Mouse (Mus musculus) MEL (cell line): Measurements from ENCODE around the gene Cyp2d22. TPM values are rescaled to one million over a fixed set of nuclear protein-coding genes. Genes with fewer than 3 reads are reported as not detected.
A peak's percentile ranks its signal among the peaks of the same experiment; 100 is the strongest.

Experiments used
- DNase-seq: peaks from one replicate; pipeline ENCODE4 v3.0.0; 2011; ENCODE audit warnings: low read depth, low spot score
- H3K27ac ChIP-seq: 2 replicates; pipeline ENCODE4 v1.5.1; 2012; ENCODE audit warnings: low read depth, mild to moderate bottlenecking, control low read depth, low read length, moderate library complexity; ENCODE audit not compliant: control insufficient read depth
- H3K27me3 ChIP-seq, 2 experiments: fragments of 150-350 bp in 1 of 2; sonication (generic) in 1 of 2; 2 replicates each; pipeline ENCODE4 v1.6.1; 2012; ENCODE audit warnings: low read length in 2 of 2, mild to moderate bottlenecking in 2 of 2, improper control_type of control experiment in 1 of 2, moderate library complexity in 1 of 2; ENCODE audit not compliant: insufficient read depth in 2 of 2, control insufficient read depth in 1 of 2
- H3K36me3 ChIP-seq, 2 experiments: 2 replicates each; pipeline ENCODE4 v1.6.1; 2012 to 2014; ENCODE audit warnings: low read length in 2 of 2, improper control_type of control experiment in 1 of 2, inconsistent platforms in 1 of 2, mild to moderate bottlenecking in 1 of 2; ENCODE audit not compliant: insufficient read depth in 2 of 2, control insufficient read depth in 1 of 2
- H3K4me1 ChIP-seq, 2 experiments: fragments of 150-350 bp in 1 of 2; sonication (generic) in 1 of 2; 2 replicates each; pipeline ENCODE4 v1.6.1; 2012; ENCODE audit warnings: low read length in 2 of 2, improper control_type of control experiment in 1 of 2, mild to moderate bottlenecking in 1 of 2; ENCODE audit not compliant: insufficient read depth in 2 of 2, control insufficient read depth in 1 of 2
- H3K4me3 ChIP-seq, 2 experiments: fragments of 150-350 bp in 1 of 2; sonication (generic) in 1 of 2; 2 replicates each; pipeline ENCODE4 v1.5.1; 2012; ENCODE audit warnings: low read depth in 2 of 2, low read length in 2 of 2, mild to moderate bottlenecking in 2 of 2, moderate library complexity in 2 of 2, control low read depth in 1 of 2, improper control_type of control experiment in 1 of 2; ENCODE audit not compliant: control insufficient read depth in 1 of 2, insufficient read depth in 1 of 2
- H3K79me2 ChIP-seq: 2 replicates; pipeline ENCODE4 v1.6.1; 2012; ENCODE audit warnings: mild to moderate bottlenecking, low read length, moderate library complexity; ENCODE audit not compliant: control insufficient read depth, poor library complexity, insufficient read depth
- H3K9ac ChIP-seq: 2 replicates; pipeline ENCODE4 v1.6.1; 2012; ENCODE audit warnings: low read depth, mild to moderate bottlenecking, control low read depth, low read length, moderate library complexity; ENCODE audit not compliant: control insufficient read depth, poor library complexity, severe bottlenecking
- H3K9me3 ChIP-seq: fragments of 150-350 bp; sonication (generic); replicated peaks from 2 replicates; pipeline ENCODE4 v1.6.1; 2012; ENCODE audit warnings: mild to moderate bottlenecking, low read length, improper control_type of control experiment, moderate library complexity; ENCODE audit not compliant: insufficient read depth
- BHLHE40 ChIP-seq: IDR thresholded peaks from 2 replicates; pipeline ENCODE4 v1.6.1; 2012; ENCODE audit warnings: low read depth, mild to moderate bottlenecking, inconsistent platforms, low read length, improper control_type of control experiment, borderline replicate concordance
- CHD1 ChIP-seq: IDR thresholded peaks from 2 replicates; pipeline ENCODE4 v1.6.1; 2012; ENCODE audit warnings: low read depth, mild to moderate bottlenecking, inconsistent platforms, low read length, improper control_type of control experiment
- CHD2 ChIP-seq: IDR thresholded peaks from 2 replicates; pipeline ENCODE4 v1.6.1; 2011; ENCODE audit warnings: low read length, improper control_type of control experiment
- CTCF ChIP-seq, 3 experiments: IDR thresholded peaks in 2 of 3; conservative IDR thresholded peaks in 1 of 3; 2 replicates each; pipeline ENCODE4 v1.5.1; 2011 to 2012; ENCODE audit warnings: low read length in 3 of 3, low read depth in 2 of 3, mild to moderate bottlenecking in 2 of 3, improper control_type of control experiment in 1 of 3, inconsistent platforms in 1 of 3, mixed read lengths in 1 of 3, moderate library complexity in 1 of 3; ENCODE audit not compliant: control insufficient read depth in 1 of 3, insufficient read depth in 1 of 3, poor library complexity in 1 of 3, severe bottlenecking in 1 of 3
- E2F4 ChIP-seq: IDR thresholded peaks from 2 replicates; pipeline ENCODE4 v1.6.1; 2011; ENCODE audit warnings: low read depth, low read length, improper control_type of control experiment, borderline replicate concordance
- ELF1 ChIP-seq: IDR thresholded peaks from 2 replicates; pipeline ENCODE4 v1.6.1; 2014; ENCODE audit warnings: low read depth, mild to moderate bottlenecking, inconsistent platforms, low read length, improper control_type of control experiment, moderate library complexity
- EP300 ChIP-seq, 2 experiments: IDR thresholded peaks; 2 replicates each; pipeline ENCODE4 v1.6.1; 2011; ENCODE audit warnings: improper control_type of control experiment in 2 of 2, low read length in 2 of 2, low read depth in 1 of 2, mild to moderate bottlenecking in 1 of 2
- ETS1 ChIP-seq: IDR thresholded peaks from 2 replicates; pipeline ENCODE4 v1.6.1; 2012; ENCODE audit warnings: low read depth, mild to moderate bottlenecking, inconsistent platforms, low read length, improper control_type of control experiment, moderate library complexity
- GATA1 ChIP-seq: IDR thresholded peaks from 2 replicates; pipeline ENCODE4 v1.6.1; 2011; ENCODE audit warnings: low read depth, low read length, improper control_type of control experiment
- KAT2A ChIP-seq: conservative IDR thresholded peaks from 2 replicates; pipeline ENCODE4 v1.6.1; 2012; ENCODE audit warnings: low read depth, low read length, improper control_type of control experiment, inconsistent platforms
- MEF2A ChIP-seq: IDR thresholded peaks from 2 replicates; pipeline ENCODE4 v1.6.1; 2014; ENCODE audit warnings: low read depth, mild to moderate bottlenecking, inconsistent platforms, low read length, improper control_type of control experiment; ENCODE audit not compliant: poor library complexity, insufficient replicate concordance, severe bottlenecking; ENCODE audit errors: extremely low read depth
- MXI1 ChIP-seq: IDR thresholded peaks from 2 replicates; pipeline ENCODE4 v1.6.1; 2011; ENCODE audit warnings: mild to moderate bottlenecking, low read depth, low read length, improper control_type of control experiment
- MYB ChIP-seq: IDR thresholded peaks from 2 replicates; pipeline ENCODE4 v1.6.1; 2011; ENCODE audit warnings: mild to moderate bottlenecking, low read depth, low read length, improper control_type of control experiment
- NELFE ChIP-seq: IDR thresholded peaks from 2 replicates; pipeline ENCODE4 v1.6.1; 2011; ENCODE audit warnings: low read depth, low read length, improper control_type of control experiment
- NRF1 ChIP-seq: IDR thresholded peaks from 2 replicates; pipeline ENCODE4 v1.6.1; 2014; ENCODE audit warnings: low read depth, mild to moderate bottlenecking, inconsistent platforms, low read length, improper control_type of control experiment, moderate library complexity; ENCODE audit not compliant: poor library complexity, insufficient read depth, severe bottlenecking
- POLR2A ChIP-seq, 2 experiments: IDR thresholded peaks; 2 replicates each; pipeline ENCODE4 v1.6.1; 2011 to 2012; ENCODE audit warnings: low read length in 2 of 2, mild to moderate bottlenecking in 2 of 2, control low read depth in 1 of 2, improper control_type of control experiment in 1 of 2, low read depth in 1 of 2, moderate library complexity in 1 of 2; ENCODE audit not compliant: control insufficient read depth in 1 of 2, insufficient read depth in 1 of 2, poor library complexity in 1 of 2
- POLR2AphosphoS5 ChIP-seq: IDR thresholded peaks from 2 replicates; pipeline ENCODE4 v1.6.1; 2012; ENCODE audit warnings: low read depth, borderline replicate concordance, mild to moderate bottlenecking, inconsistent platforms, low read length, moderate library complexity, mixed read lengths
- RAD21 ChIP-seq: IDR thresholded peaks from 2 replicates; pipeline ENCODE4 v1.6.1; 2011; ENCODE audit warnings: mild to moderate bottlenecking, low read depth, low read length, improper control_type of control experiment
- SIN3A ChIP-seq: IDR thresholded peaks from 2 replicates; pipeline ENCODE4 v1.6.1; 2012; ENCODE audit warnings: low read length, improper control_type of control experiment, inconsistent platforms
- SMC3 ChIP-seq: IDR thresholded peaks from 2 replicates; pipeline ENCODE4 v1.6.1; 2011; ENCODE audit warnings: low read depth, low read length, improper control_type of control experiment
- TAL1 ChIP-seq: IDR thresholded peaks from 2 replicates; pipeline ENCODE4 v1.6.1; 2012; ENCODE audit warnings: mild to moderate bottlenecking, inconsistent platforms, low read length, moderate library complexity, mixed read lengths
- TBP ChIP-seq: IDR thresholded peaks from 2 replicates; pipeline ENCODE4 v1.8.0; 2011; ENCODE audit warnings: low read depth, low read length, improper control_type of control experiment
- TCF12 ChIP-seq: IDR thresholded peaks from 2 replicates; pipeline ENCODE4 v1.6.1; 2014; ENCODE audit warnings: low read depth, mild to moderate bottlenecking, inconsistent platforms, low read length, improper control_type of control experiment, moderate library complexity
- UBTF ChIP-seq: IDR thresholded peaks from 2 replicates; pipeline ENCODE4 v1.6.1; 2012; ENCODE audit warnings: low read depth, mild to moderate bottlenecking, inconsistent platforms, low read length, improper control_type of control experiment, moderate library complexity, borderline replicate concordance; ENCODE audit not compliant: insufficient read depth
- USF2 ChIP-seq, 2 experiments: IDR thresholded peaks; 2 replicates each; pipeline ENCODE4 v1.6.1; 2011 to 2012; ENCODE audit warnings: improper control_type of control experiment in 2 of 2, low read length in 2 of 2, borderline replicate concordance in 1 of 2, inconsistent platforms in 1 of 2, low read depth in 1 of 2, mild to moderate bottlenecking in 1 of 2; ENCODE audit not compliant: insufficient read depth in 1 of 2
- ZC3H11A ChIP-seq: IDR thresholded peaks from 2 replicates; pipeline ENCODE4 v1.6.1; 2012; ENCODE audit warnings: low read depth, mild to moderate bottlenecking, inconsistent platforms, low read length, improper control_type of control experiment
- ZKSCAN1 ChIP-seq: IDR thresholded peaks from 2 replicates; pipeline ENCODE4 v1.6.1; 2012; ENCODE audit warnings: low read depth, mild to moderate bottlenecking, inconsistent platforms, low read length, improper control_type of control experiment, moderate library complexity
- polyA plus RNA-seq, 2 experiments: library from polyadenylated mRNA; stranded (reverse) in 1 of 2; unstranded in 1 of 2; fragments of >175 nt in 1 of 2; fragments of >200 nt in 1 of 2; gene quantifications; 2 replicates each; pipeline versions ENCODE4 v1.2.1 to v1.2.4; 2012; ENCODE audit warnings: low replicate concordance in 2 of 2, low read depth in 1 of 2; ENCODE audit not compliant: insufficient read length in 2 of 2, insufficient read depth in 1 of 2, missing spikeins in 1 of 2
- total RNA-seq: library from RNA; depleted of rRNA; stranded (reverse); fragments of 300-350 nt; gene quantifications from 2 replicates; pipeline ENCODE4 v1.2.3, GENCODE M21; 2012

The Cyp2d22 gene
- total and polyA plus RNA-seq, 3 experiments: 0.10 TPM; not detected in 2

GRCm38 (mm10) chr15:82342543-82342935, 37.5 kb downstream of the Cyp2d22 start:
- no peak for DNase-seq
- peaks cover 18 to 52% of the 10 kb centered on the region in 2 experiments for H3K4me1 ChIP-seq
- H3K79me2 ChIP-seq: peaks cover 39% of the 10 kb centered on the region
- peak overlapping the region; percentile 50 to 58 for H3K4me3 ChIP-seq
- TF ChIP-seq CTCF (IDR thresholded peaks at IDR 0.05 in 2 of 3, conservative IDR thresholded peaks at IDR 0.05 in 1 of 3; ENCODE audit: control insufficient read depth in 1 of 3, insufficient read depth in 1 of 3, low read depth in 2 of 3, low read length in 3 of 3, poor library complexity in 1 of 3, severe bottlenecking in 1 of 3): no peak
- TF ChIP-seq TBP: 0 out of 2 replicates have a peak, but pooled peaks have one; percentile 37
- 0 out of 2 replicates have a peak, but pooled peaks have one; percentile 28 for TF ChIP-seq CHD1
- TF ChIP-seq NELFE: no peak
- H3K27ac ChIP-seq: peak overlapping the region; percentile 99
- H3K9me3 ChIP-seq: no peaks in the 10 kb centered on the region
- no peaks in the 10 kb centered on the region for H3K27me3 ChIP-seq
- peak overlapping the region; percentile 85 for H3K9ac ChIP-seq
- H3K36me3 ChIP-seq: peaks cover 0 to 40% of the 10 kb centered on the region in 2 experiments; a peak in 2 of 4 replicates

- DNase-seq: peak; percentile 99
- peak; percentile 96 for TF ChIP-seq BHLHE40
- peak; percentile 78; the same call in 1 of the 2 replicates for TF ChIP-seq MEF2A
- TF ChIP-seq ZKSCAN1: no peak
- peak; percentile 89 for TF ChIP-seq MXI1
- peak; percentile 100 for TF ChIP-seq TAL1
- TF ChIP-seq ZC3H11A: no peak
- TF ChIP-seq TCF12: peak; percentile 100
- TF ChIP-seq NELFE: peak; percentile 88
- TF ChIP-seq EP300 (IDR thresholded peaks at IDR 0.05; ENCODE audit: low read depth in 1 of 2, low read length in 2 of 2): peak; percentile 99 to 100
- TF ChIP-seq CHD2: peak; percentile 45
- peak; percentile 30; the same call in 1 of the 2 replicates for TF ChIP-seq CHD1
- peak; percentile 85 for TF ChIP-seq ELF1
- no peak for TF ChIP-seq SMC3
- no peak for TF ChIP-seq E2F4
- TF ChIP-seq ETS1: peak; percentile 100
- TF ChIP-seq GATA1: peak; percentile 100
- TF ChIP-seq TBP: peak; percentile 95
- TF ChIP-seq SIN3A: peak; percentile 95
- peak; percentile 30; the same call in 1 of the 2 replicates for TF ChIP-seq POLR2AphosphoS5
- TF ChIP-seq NRF1: no peak
- no peak for TF ChIP-seq CTCF (IDR thresholded peaks at IDR 0.05 in 2 of 3, conservative IDR thresholded peaks at IDR 0.05 in 1 of 3; ENCODE audit: control insufficient read depth in 1 of 3, insufficient read depth in 1 of 3, low read depth in 2 of 3, low read length in 3 of 3, poor library complexity in 1 of 3, severe bottlenecking in 1 of 3)
- TF ChIP-seq RAD21: no peak
- TF ChIP-seq UBTF: no peak
- peak in 1 of 2 experiments; percentile 89; a peak in 3 of 4 replicates for TF ChIP-seq POLR2A (IDR thresholded peaks at IDR 0.05; ENCODE audit: control insufficient read depth in 1 of 2, insufficient read depth in 1 of 2, low read depth in 1 of 2, low read length in 2 of 2, poor library complexity in 1 of 2)
- peak; percentile 58 for TF ChIP-seq KAT2A
- TF ChIP-seq USF2 (IDR thresholded peaks at IDR 0.05; ENCODE audit: borderline replicate concordance in 1 of 2, insufficient read depth in 1 of 2, low read depth in 1 of 2, low read length in 2 of 2): no peak
- peak; percentile 82 for TF ChIP-seq MYB
Observed at GRCm38 (mm10) chr15:82341675-82342542, 38.2 kb downstream of the Cyp2d22 start.

More at GRCm38 (mm10) chr15:82341675-82342542, 38.2 kb downstream of the Cyp2d22 start:
- peak overlapping the region; percentile 94 for H3K9ac ChIP-seq
- peak overlapping the region; percentile 78 to 79 for H3K4me3 ChIP-seq
- peaks cover 0 to 42% of the 10 kb centered on the region in 2 experiments; a peak in 2 of 4 replicates for H3K36me3 ChIP-seq
- peak overlapping the region; percentile 99 for H3K27ac ChIP-seq
- no peaks in the 10 kb centered on the region for H3K27me3 ChIP-seq
- H3K9me3 ChIP-seq: no peaks in the 10 kb centered on the region
- H3K4me1 ChIP-seq: peaks cover 16 to 50% of the 10 kb centered on the region in 2 experiments
- H3K79me2 ChIP-seq: peaks cover 35% of the 10 kb centered on the region
